Mouse (Mus musculus): ENCODE results near the gene Fars2.

Gene Fars2

GRCm38 (mm10) chr13:36720297-36721017 is 603.2 kb downstream of the Fars2 start:
- DNase-seq, result no peak

GRCm38 (mm10) chr13:36722309-36722708 is 605.1 kb downstream of the Fars2 start:
- no peak for DNase-seq

GRCm38 (mm10) chr13:36723726-36724300 is 606.6 kb downstream of the Fars2 start:
- peak; percentile 19 for DNase-seq

- peak; percentile 76 for DNase-seq
Observed at GRCm38 (mm10) chr13:36724533-36725470, 607.6 kb downstream of the Fars2 start.

- DNase-seq, result peak; percentile 34
Observed at GRCm38 (mm10) chr13:36725881-36726280, 608.7 kb downstream of the Fars2 start.

GRCm38 (mm10) chr13:36726551-36726950 is 609.3 kb downstream of the Fars2 start:
- peak; percentile 61 for DNase-seq

GRCm38 (mm10) chr13:36726951-36727778 is 610.0 kb downstream of the Fars2 start:
- peak; percentile 88 for DNase-seq

GRCm38 (mm10) chr13:36727779-36728470 is 610.7 kb downstream of the Fars2 start:
- peak; percentile 33 for DNase-seq

- no peak for DNase-seq
Observed at GRCm38 (mm10) chr13:36728509-36728908, 611.3 kb downstream of the Fars2 start.

- DNase-seq, result peak; percentile 17
Observed at GRCm38 (mm10) chr13:36729731-36730340, 612.6 kb downstream of the Fars2 start.

- DNase-seq, result peak; percentile 3
Observed at GRCm38 (mm10) chr13:36730341-36730761, 613.1 kb downstream of the Fars2 start.

GRCm38 (mm10) chr13:36731016-36731930 is 614.1 kb downstream of the Fars2 start:
- DNase-seq, result peak; percentile 72

GRCm38 (mm10) chr13:36731931-36732461 is 614.8 kb downstream of the Fars2 start:
- peak; percentile 62 for DNase-seq

- peak; percentile 22 for DNase-seq
Observed at GRCm38 (mm10) chr13:36732891-36733490, 615.8 kb downstream of the Fars2 start.

GRCm38 (mm10) chr13:36733566-36733965 is 616.4 kb downstream of the Fars2 start:
- DNase-seq, result peak; percentile 63

- DNase-seq, result peak; percentile 63
Observed at GRCm38 (mm10) chr13:36733989-36734690, 616.9 kb downstream of the Fars2 start.

GRCm38 (mm10) chr13:36734731-36735571 is 617.7 kb downstream of the Fars2 start, which contains the start of gene Nrn1:
Gene Nrn1 (minus strand): TSS chr13:36735131.
- DNase-seq, result peak; percentile 50

All from embryo, embryonic 11 days (tissue).